Mouse (Mus musculus) heart, postnatal 0 days (tissue): Measurements from ENCODE around the gene Tceal6.
"Not testable (repeated sequence)": the region's sequence is repeated elsewhere in the genome, so short reads cannot be mapped to it uniquely, and the experiment has no call there.

Experiments used
- CTCF ChIP-seq: IDR thresholded peaks from 2 replicates; pipeline ENCODE4 v1.5.1; 2016; ENCODE audit warnings: antibody characterized with exemption, control low read depth, low read depth
- EP300 ChIP-seq: IDR thresholded peaks from 2 replicates; pipeline ENCODE4 v1.6.1; 2016; ENCODE audit warnings: antibody characterized with exemption, low read depth

- not testable (repeated sequence) for TF ChIP-seq CTCF, EP300
These were observed 20.6 kb downstream of the Tceal6 start for GRCm38 (mm10) chrX:135189924-135190323.
